Mouse (Mus musculus): ENCODE results near the gene Shcbp1l. TPM values are rescaled to one million over a fixed set of nuclear protein-coding genes. Genes with fewer than 3 reads are reported as not detected.

The Shcbp1l gene
- polyA plus RNA-seq, 1 experiment from 2014 or later: 0.47 TPM

DNA sequence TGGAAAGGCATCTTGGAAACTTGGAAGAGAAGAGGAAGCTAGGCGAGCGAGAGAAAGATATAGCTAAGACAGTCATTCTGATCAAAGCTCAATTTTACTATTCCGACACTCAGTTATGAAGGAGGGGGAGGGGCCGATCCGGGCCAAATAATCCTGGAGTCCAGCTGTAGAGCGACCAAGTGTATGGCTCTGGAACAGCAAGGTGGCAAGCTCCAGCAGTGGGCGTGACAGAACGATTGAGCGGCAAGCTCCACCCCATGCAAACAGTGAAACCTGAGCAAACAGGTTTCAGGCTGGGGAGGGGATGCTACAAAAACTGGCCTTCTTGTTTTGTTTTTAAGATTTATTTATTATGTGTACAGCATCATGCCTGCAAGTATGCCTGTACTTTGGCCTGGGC is 75.1 kb downstream of the Shcbp1l start:
- Histone ChIP-seq H3K9me3 (ENCODE audit: control insufficient read depth, low read length) (no peaks in the 10 kb centered on the region), H3K4me2 (ENCODE audit: low read length) (no peak overlapping the region), H3K27me3 (ENCODE audit: control insufficient read depth, insufficient read depth, low read length) (no peaks in the 10 kb centered on the region), H3K4me3 (ENCODE audit: control insufficient read depth in 1 of 2, insufficient read depth in 1 of 2, low read depth in 1 of 2, low read length in 2 of 2) (no peak overlapping the region), H3K9ac (ENCODE audit: low read length) (no peak overlapping the region), H3K27ac (replicated peaks in 1 of 2; ENCODE audit: control insufficient read depth in 1 of 2, insufficient read depth in 1 of 2, low read depth in 2 of 2, low read length in 2 of 2) (no peak overlapping the region), H3K36me3 (ENCODE audit: control insufficient read depth, insufficient read depth, low read length) (no peaks in the 10 kb centered on the region), H3K4me1 (ENCODE audit: control insufficient read depth in 2 of 2, insufficient read depth in 2 of 2, low read length in 2 of 2) (no peaks in the 10 kb centered on the region)
- ATAC-seq (ENCODE audit: insufficient number of reproducible peaks, insufficient read depth, low FRiP score, low read depth): no peak
- WGBS: 86% methylated on average over 9 of the region's 9 CpGs

DNA sequence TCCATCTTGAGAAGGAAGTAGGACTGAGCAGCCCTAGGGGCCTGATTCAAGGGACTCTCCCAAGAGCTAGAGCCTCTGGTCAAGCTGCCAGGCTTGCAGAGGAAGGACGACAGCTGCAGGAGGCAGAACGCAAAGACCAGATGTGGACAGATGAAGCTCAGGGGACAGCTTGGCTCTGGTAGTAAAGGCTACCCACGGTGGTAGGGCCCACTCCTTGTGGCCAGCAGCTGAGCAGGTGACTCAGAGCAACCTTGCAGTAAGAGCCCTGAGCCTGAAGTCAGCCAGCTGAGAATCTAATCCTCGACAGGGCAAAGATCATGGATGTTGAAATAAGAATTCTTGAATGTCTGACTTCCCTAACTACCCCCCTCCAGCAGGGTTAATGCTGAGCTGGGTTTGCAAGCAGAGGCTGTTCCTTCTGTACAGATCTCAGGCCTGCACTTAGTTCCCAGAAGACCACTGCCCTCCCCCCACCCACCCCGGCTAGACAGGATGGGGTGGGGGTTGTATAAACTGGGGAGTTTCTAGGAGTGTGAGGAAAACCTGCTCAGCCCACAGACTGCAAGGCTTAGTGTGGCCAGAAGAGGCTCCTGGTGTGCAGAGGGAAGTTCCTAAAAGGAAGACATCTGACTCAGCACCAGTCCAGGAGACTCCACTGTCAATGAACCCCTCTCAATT is 76.8 kb downstream of the Shcbp1l start:
- H3K9me3 ChIP-seq (ENCODE audit: control insufficient read depth, low read length): no peaks in the 10 kb centered on the region
- H3K27ac ChIP-seq (replicated peaks in 1 of 2; ENCODE audit: control insufficient read depth in 1 of 2, insufficient read depth in 1 of 2, low read depth in 2 of 2, low read length in 2 of 2): no peak overlapping the region
- WGBS: 50% methylated on average over 5 of the region's 5 CpGs
- H3K4me1 ChIP-seq (ENCODE audit: control insufficient read depth in 2 of 2, insufficient read depth in 2 of 2, low read length in 2 of 2): no peaks in the 10 kb centered on the region
- ATAC-seq (ENCODE audit: insufficient number of reproducible peaks, insufficient read depth, low FRiP score, low read depth): no peak
- H3K27me3 ChIP-seq (ENCODE audit: control insufficient read depth, insufficient read depth, low read length): no peaks in the 10 kb centered on the region
- H3K4me3 ChIP-seq (ENCODE audit: control insufficient read depth in 1 of 2, insufficient read depth in 1 of 2, low read depth in 1 of 2, low read length in 2 of 2): no peak overlapping the region
- no peaks in the 10 kb centered on the region for H3K36me3 ChIP-seq (ENCODE audit: control insufficient read depth, insufficient read depth, low read length)
- no peak overlapping the region for H3K9ac ChIP-seq (ENCODE audit: low read length)
- no peak overlapping the region for H3K4me2 ChIP-seq (ENCODE audit: low read length)

Other genes starting within 250 kb of the Shcbp1l start
- gene Lamc2, start 238.7 kb upstream of the Shcbp1l start, polyA plus RNA-seq (2014; fragmentation: Nextera tagmentation; extraction: Ambion mirVana): 10.5 and 11.3 TPM in 2 replicates
- 133 and 138 TPM in 2 replicates for gene Lamc1, start 92.4 kb upstream of the Shcbp1l start, polyA plus RNA-seq (2014; fragmentation: Nextera tagmentation; extraction: Ambion mirVana)
- 17.9 and 18.8 TPM in 2 replicates for gene Dhx9, start 62.5 kb downstream of the Shcbp1l start, polyA plus RNA-seq (2014; fragmentation: Nextera tagmentation; extraction: Ambion mirVana)
- 5.6 and 6.8 TPM in 2 replicates for gene Npl, start 124.9 kb downstream of the Shcbp1l start, polyA plus RNA-seq (2014; fragmentation: Nextera tagmentation; extraction: Ambion mirVana)
- gene Rgs8, start 227.9 kb downstream of the Shcbp1l start, polyA plus RNA-seq (2014; fragmentation: Nextera tagmentation; extraction: Ambion mirVana): 0.08 and 0.58 TPM in 2 replicates